Mouse (Mus musculus): ENCODE data around the gene Rai1. TPM values are rescaled to one million over a fixed set of nuclear protein-coding genes. Genes with fewer than 3 reads are reported as not detected.
A peak's percentile ranks its signal among the peaks of the same experiment; 100 is the strongest.

Rai1 gene
- total RNA-seq, 2 experiments from 2014 or later: 85.4 to 86.3 TPM

DNA sequence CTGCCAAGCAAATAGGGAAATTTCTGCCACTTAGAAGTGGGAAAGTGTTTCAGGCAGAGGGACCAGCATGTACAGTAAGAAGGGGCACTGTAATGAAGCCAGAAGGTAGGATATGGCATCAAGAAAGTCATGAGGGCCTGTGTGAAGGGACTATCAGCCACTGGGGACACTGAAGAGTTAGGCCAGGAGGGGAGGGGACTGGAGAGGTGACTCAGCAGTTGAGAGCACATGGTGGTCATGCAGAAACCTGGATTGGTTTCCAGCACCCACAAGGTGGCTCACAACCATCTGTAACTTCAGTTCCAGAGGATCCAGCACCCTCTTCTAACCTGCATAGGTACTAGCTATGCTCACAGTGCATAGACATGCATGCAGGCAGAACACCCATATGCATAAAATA, 32.4 kb downstream of the Rai1 start:
- Histone ChIP-seq H3K4me3 (no peak overlapping the region), H3K27ac (no peak overlapping the region)
- TF ChIP-seq CTCF (IDR thresholded peaks at IDR 0.05): no peak; the same call in 1 of the 2 replicates
- intact Hi-C loops (cut with DNase I): no loop called here
- no peak for DNase-seq (ENCODE audit: extremely low spot score in 1 of 2, low spot score in 2 of 2)

DNA sequence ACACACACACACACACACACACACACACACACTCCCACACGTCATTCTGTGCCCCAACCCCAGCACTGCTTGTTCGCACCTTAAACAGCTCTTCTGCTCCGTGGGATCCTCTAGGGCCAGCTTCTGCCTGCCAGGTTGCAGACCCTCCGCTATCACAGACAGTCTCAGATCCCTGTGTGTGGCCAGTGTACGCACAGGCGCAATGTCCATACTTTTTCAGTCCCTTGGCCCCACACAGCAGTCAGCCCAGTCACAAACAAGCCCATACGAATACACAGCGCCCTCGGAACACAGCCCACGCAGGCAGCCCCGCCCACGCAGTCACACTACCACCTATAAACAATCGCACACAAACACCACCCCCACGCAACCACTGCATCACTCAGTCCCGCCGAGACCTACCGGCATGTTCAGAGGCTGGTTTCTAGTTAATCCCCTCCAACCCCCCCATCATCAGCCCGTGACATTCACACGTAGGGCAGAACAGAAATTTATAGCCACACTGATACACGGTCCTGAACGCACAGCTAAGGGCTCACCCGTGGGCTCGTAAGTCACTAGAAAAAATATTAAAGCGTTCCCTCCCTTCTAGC, 34.4 kb downstream of the Rai1 start:
- H3K4me3 ChIP-seq: peak overlapping the region; percentile 78
- peak; percentile 59 to 65 for DNase-seq (ENCODE audit: extremely low spot score in 1 of 2, low spot score in 2 of 2)
- peak overlapping the region; percentile 88 for H3K27ac ChIP-seq
- no peak for TF ChIP-seq CTCF (IDR thresholded peaks at IDR 0.05)
- intact Hi-C loops (cut with DNase I): loop anchor here (2.0 kb wide), 1 partner anchor 38 kb away; no protein-coding TSS in a partner anchor

- intact Hi-C loops (cut with DNase I): loop anchor here (2.0 kb wide), 2 partner anchors 33 to 37 kb away; no protein-coding TSS in a partner anchor
- no peak; the same call in 1 of the 2 replicates for TF ChIP-seq CTCF (IDR thresholded peaks at IDR 0.05)
- Histone ChIP-seq H3K4me3 (peak overlapping the region; percentile 78), H3K27ac (peak overlapping the region; percentile 88)
- peak; percentile 64 to 68 for DNase-seq (ENCODE audit: extremely low spot score in 1 of 2, low spot score in 2 of 2)
Measured at GRCm38 (mm10) chr11:60139734-60140371, 35.0 kb downstream of the Rai1 start.

DNA sequence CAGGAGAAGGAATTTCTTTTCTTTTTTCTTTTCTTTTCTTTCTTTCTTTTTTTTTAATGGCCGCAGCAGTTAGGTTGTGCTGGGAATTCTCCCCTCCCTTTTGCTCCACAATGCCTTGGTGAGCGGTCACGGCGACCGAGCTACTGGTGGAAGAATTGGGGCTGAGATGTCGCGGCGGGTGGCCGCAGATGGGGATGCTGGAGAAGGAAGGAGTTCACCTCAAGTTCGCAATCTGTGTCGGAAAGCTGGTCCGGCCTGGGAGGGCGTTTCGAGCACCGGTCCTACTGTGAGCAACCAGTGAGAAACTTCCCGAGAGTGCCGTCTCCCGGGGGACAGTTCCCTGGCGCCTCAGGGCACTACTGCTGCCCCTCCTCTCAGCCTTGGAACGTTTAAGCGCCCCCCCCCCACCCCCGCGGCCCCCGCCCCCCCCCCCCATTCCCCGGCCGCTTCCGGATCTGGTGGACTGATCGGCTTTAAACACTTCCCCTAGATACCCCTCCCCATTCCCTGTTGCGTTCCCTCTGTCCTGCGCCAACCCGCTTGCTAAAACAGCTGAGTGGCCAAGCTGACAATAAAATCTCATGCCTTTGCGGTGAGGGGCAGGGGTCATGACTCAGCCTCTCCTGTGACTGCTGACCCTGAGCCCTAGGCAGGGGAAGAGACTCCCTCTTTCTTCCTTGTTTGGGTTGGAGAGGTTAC, 35.9 kb downstream of the Rai1 start:
- no peak for DNase-seq (ENCODE audit: extremely low spot score in 1 of 2, low spot score in 2 of 2)
- Histone ChIP-seq H3K4me3 (peak overlapping the region; percentile 78), H3K27ac (peak overlapping the region; percentile 88)
- intact Hi-C loops (cut with DNase I): loop anchor here (2.0 kb wide), 1 partner anchor 34 kb away; no protein-coding TSS in a partner anchor
- TF ChIP-seq CTCF (IDR thresholded peaks at IDR 0.05): no peak

DNA sequence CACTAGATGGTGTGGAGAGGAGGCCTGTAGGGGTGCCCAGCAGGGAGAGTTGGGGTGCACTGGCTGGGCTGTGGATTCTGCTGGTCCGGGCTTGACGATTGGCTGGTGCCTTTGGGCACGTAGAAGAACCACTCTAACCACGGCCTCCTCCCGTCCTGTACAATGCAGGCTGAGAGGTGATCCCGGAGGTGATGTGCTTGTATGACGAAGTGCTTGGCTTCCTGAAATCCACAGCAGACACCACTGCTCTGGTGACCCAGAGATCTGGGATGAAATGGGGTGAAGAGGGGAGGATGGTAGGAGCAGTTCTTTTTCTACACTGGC, 36.4 kb downstream of the Rai1 start:
- DNase-seq (ENCODE audit: extremely low spot score in 1 of 2, low spot score in 2 of 2): no peak
- intact Hi-C loops (cut with DNase I): loop anchor here (2.0 kb wide), 1 partner anchor 34 kb away; no protein-coding TSS in a partner anchor
- Histone ChIP-seq H3K27ac (no peak overlapping the region; the same call in 1 of the 2 replicates), H3K4me3 (peak overlapping the region; percentile 78)
- TF ChIP-seq CTCF (IDR thresholded peaks at IDR 0.05): no peak

GRCm38 (mm10) chr11:60143086-60143485, 38.3 kb downstream of the Rai1 start:
- no peak overlapping the region for H3K27ac ChIP-seq
- intact Hi-C loops (cut with DNase I): no loop called here

DNA sequence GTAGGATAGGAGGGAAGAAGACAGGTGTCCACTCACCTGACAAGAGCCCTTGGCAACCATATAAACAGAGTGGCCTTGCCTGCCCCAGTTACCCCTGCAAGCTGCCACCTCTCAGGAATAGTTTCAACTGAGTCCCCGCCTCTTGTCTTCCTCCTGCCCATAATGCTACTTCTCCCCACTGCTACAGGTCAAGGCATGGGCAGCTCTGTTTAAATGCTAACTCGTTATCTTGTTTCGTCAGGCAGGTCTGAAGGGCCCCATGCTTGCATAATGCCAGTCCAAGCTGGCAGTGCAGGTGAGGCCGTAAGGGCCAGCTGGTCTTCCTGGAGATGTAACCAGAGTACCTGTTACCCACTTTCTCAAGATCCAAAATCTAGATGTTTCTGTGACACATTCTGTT, 41.4 kb downstream of the Rai1 start:
- TF ChIP-seq CTCF (IDR thresholded peaks at IDR 0.05): no peak

More at GRCm38 (mm10) chr11:60143086-60143485, 38.3 kb downstream of the Rai1 start:
- H3K4me3 ChIP-seq: no peak overlapping the region
- TF ChIP-seq CTCF (IDR thresholded peaks at IDR 0.05): no peak
- no peak for DNase-seq (ENCODE audit: extremely low spot score in 1 of 2, low spot score in 2 of 2)

GRCm38 (mm10) chr11:60148591-60148990, 43.8 kb downstream of the Rai1 start:
- H3K27ac ChIP-seq: no peak overlapping the region
- intact Hi-C loops (cut with DNase I): no loop called here
- no peak for TF ChIP-seq CTCF (IDR thresholded peaks at IDR 0.05)
- no peak for DNase-seq (ENCODE audit: extremely low spot score in 1 of 2, low spot score in 2 of 2)
- no peak overlapping the region for H3K4me3 ChIP-seq

More for the DNA sequence above, 41.4 kb downstream of the Rai1 start:
- no peak overlapping the region for H3K4me3 ChIP-seq
- DNase-seq (ENCODE audit: extremely low spot score in 1 of 2, low spot score in 2 of 2): no peak
- intact Hi-C loops (cut with DNase I): no loop called here
- H3K27ac ChIP-seq: no peak overlapping the region

GRCm38 (mm10) chr11:60149086-60149485, 44.3 kb downstream of the Rai1 start:
- Histone ChIP-seq H3K27ac (no peak overlapping the region), H3K4me3 (no peak overlapping the region)
- no peak for DNase-seq (ENCODE audit: extremely low spot score in 1 of 2, low spot score in 2 of 2)
- no peak for TF ChIP-seq CTCF (IDR thresholded peaks at IDR 0.05)
- intact Hi-C loops (cut with DNase I): no loop called here

- no peak overlapping the region for H3K4me3 ChIP-seq
- intact Hi-C loops (cut with DNase I): no loop called here
- no peak for TF ChIP-seq CTCF (IDR thresholded peaks at IDR 0.05)
- H3K27ac ChIP-seq: no peak overlapping the region; the same call in 1 of the 2 replicates
- DNase-seq (ENCODE audit: extremely low spot score in 1 of 2, low spot score in 2 of 2): no peak
Measured at GRCm38 (mm10) chr11:60150677-60151076, 45.9 kb downstream of the Rai1 start.

GRCm38 (mm10) chr11:60152339-60152738, 47.5 kb downstream of the Rai1 start:
- intact Hi-C loops (cut with DNase I): no loop called here
- no peak for DNase-seq (ENCODE audit: extremely low spot score in 1 of 2, low spot score in 2 of 2)
- no peak overlapping the region for H3K27ac ChIP-seq
- TF ChIP-seq CTCF (IDR thresholded peaks at IDR 0.05): no peak
- no peak overlapping the region for H3K4me3 ChIP-seq

GRCm38 (mm10) chr11:60153936-60154335, 49.1 kb downstream of the Rai1 start:
- H3K27ac ChIP-seq: no peak overlapping the region
- no peak for TF ChIP-seq CTCF (IDR thresholded peaks at IDR 0.05)
- no peak overlapping the region for H3K4me3 ChIP-seq
- DNase-seq (ENCODE audit: extremely low spot score in 1 of 2, low spot score in 2 of 2): no peak
- intact Hi-C loops (cut with DNase I): no loop called here

Measured in left cerebral cortex, adult 2 months (tissue).